Mouse (Mus musculus) lung, postnatal 0 days (tissue): ENCODE measurements around the gene Ptrh2.

ENCODE experiments used
- CTCF ChIP-seq: IDR thresholded peaks from 2 replicates; pipeline ENCODE4 v1.5.1; 2016; ENCODE audit warnings: antibody characterized with exemption, mild to moderate bottlenecking
- EP300 ChIP-seq: IDR thresholded peaks from 2 replicates; pipeline ENCODE4 v1.6.1; 2016; ENCODE audit warnings: antibody characterized with exemption, mild to moderate bottlenecking, control low read depth

DNA sequence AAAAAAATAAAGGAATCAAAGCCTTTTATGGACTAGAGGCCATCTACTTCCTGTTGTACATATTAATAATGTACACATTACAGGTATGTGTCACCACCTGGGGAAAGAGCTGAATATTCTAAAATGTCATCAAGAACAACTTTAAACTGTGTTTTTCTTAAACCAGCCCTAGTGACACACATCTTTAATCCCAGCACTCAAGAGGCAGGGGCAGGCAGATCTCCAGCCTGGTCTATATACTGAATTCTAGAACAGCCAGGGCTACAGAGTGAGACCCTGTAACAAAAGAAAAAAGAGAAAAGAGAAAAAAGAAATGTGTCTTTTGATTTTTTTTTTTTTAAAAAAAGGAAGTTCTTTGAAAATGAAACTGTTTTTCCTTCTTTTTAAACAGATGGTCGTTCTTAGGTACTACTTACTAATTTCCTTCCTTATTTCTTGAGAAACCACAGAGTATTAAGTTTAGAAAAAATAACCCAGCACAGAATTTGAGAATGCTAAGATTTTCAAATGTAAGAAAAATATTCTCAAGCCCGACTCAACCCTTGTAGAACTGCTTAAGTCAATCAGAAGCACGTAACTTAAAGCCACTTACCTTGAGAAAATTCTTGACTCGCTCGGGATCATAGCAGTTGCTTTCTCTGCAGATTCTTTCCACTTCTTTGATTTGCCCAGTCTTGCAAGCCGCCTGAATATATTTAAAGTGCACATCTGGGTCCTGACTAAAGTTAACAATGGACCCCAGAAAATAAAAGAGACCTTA is 33.7 kb downstream of the Ptrh2 start:
- TF ChIP-seq CTCF (no peak), EP300 (no peak)
